Mouse (Mus musculus) forebrain, embryonic 10.5 days (tissue): ENCODE data around the gene Hoxb4. TPM values are rescaled to one million over a fixed set of nuclear protein-coding genes. Genes with fewer than 3 reads are reported as not detected.

Experiments used
- DNase-seq: peaks from one replicate; pipeline ENCODE4 v3.0.0-alpha.2; 2017; ENCODE audit warnings: low spot score; ENCODE audit errors: extremely low spot score
- H3K27ac ChIP-seq: fragments of 300-500 bp; sonication (generic); 2 replicates; pipeline ENCODE4 v1.5.1; 2016; ENCODE audit warnings: mild to moderate bottlenecking
- H3K27me3 ChIP-seq: fragments of 300-500 bp; sonication (generic); 2 replicates; pipeline ENCODE4 v1.6.1; 2016; ENCODE audit warnings: mild to moderate bottlenecking; ENCODE audit not compliant: poor library complexity, severe bottlenecking
- H3K36me3 ChIP-seq: fragments of 300-500 bp; sonication (generic); replicated peaks from 2 replicates; pipeline ENCODE4 v1.6.1; 2016; ENCODE audit warnings: mild to moderate bottlenecking, moderate library complexity
- H3K4me1 ChIP-seq: fragments of 300-500 bp; sonication (generic); 2 replicates; pipeline ENCODE4 v1.6.1; 2016
- H3K4me3 ChIP-seq: fragments of 300-500 bp; sonication (generic); 2 replicates; pipeline ENCODE4 v1.5.1; 2016; ENCODE audit warnings: mild to moderate bottlenecking, moderate library complexity
- H3K9me3 ChIP-seq: fragments of 300-500 bp; sonication (generic); 2 replicates; pipeline ENCODE4 v1.6.1; 2016; ENCODE audit warnings: mild to moderate bottlenecking, moderate library complexity
- WGBS: fragments of 180-500 bp; shearing (Covaris S2); methylation state at CpG from one replicate; pipeline ENCODE4 v1.1.7; 2016; 5-methylcytosine and 5-hydroxymethylcytosine counted together
- polyA plus RNA-seq: library from polyadenylated mRNA; unstranded; fragments of >200 nt; fragmentation: Nextera tagmentation; extraction: Ambion mirVana; gene quantifications from 2 replicates; pipeline ENCODE4 v1.2.1, GENCODE M21; 2016

Gene Hoxb4
- polyA plus RNA-seq, 1 experiment from 2014 or later: not detected

DNA sequence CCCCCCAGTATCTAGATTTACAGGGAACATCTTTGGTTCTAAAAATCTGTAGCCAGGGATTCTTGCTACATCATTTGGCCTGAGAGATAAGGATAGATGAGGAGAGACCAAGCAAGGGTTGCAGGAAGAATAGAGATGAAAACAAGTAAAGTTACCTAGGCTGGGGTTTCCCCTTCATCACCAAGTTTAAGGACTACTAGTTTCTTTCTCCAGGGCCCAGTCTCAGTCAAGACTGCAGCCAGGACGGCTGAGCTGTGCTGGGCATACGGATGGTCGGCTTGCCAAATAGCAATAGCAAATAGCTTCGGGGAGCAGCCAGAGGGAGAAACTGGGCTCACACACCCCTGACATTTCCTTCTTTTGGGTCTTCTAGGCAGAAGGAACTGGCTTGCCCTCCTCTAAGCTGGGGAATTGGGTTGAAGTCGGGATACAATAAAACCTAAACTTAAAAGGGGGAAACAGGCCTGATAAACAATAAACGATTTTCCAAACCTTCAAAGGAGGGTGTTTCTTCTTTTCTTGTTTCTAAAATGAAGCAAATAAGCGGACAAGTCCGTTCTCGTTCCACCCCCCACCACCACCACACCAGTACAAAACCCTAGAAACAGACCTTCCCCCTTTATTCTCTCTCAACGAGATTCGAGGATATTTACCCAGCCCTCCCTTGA lies 20.0 kb upstream of the Hoxb4 start:
- Histone ChIP-seq H3K4me3 (no peak overlapping the region), H3K36me3 (no peaks in the 10 kb centered on the region), H3K27ac (no peak overlapping the region), H3K27me3 (peaks cover 100% of the 10 kb centered on the region), H3K9me3 (no peaks in the 10 kb centered on the region), H3K4me1 (peaks cover 15% of the 10 kb centered on the region)
- DNase-seq: no peak
- 4% methylated on average over 11 of the region's 11 CpGs for WGBS

GRCm38 (mm10) chr11:96298895-96299667 lies 19.0 kb upstream of the Hoxb4 start:
- WGBS: under 1% methylated on average over 66 of the region's 66 CpGs
- Histone ChIP-seq H3K27me3 (peaks cover 100% of the 10 kb centered on the region), H3K4me1 (peaks cover 24% of the 10 kb centered on the region), H3K27ac (no peak overlapping the region), H3K4me3 (peak overlapping the region; percentile 27), H3K36me3 (no peaks in the 10 kb centered on the region), H3K9me3 (no peaks in the 10 kb centered on the region)
- no peak for DNase-seq

- Histone ChIP-seq H3K4me1 (peaks cover 24% of the 10 kb centered on the region), H3K27ac (no peak overlapping the region), H3K9me3 (no peaks in the 10 kb centered on the region), H3K4me3 (no peak overlapping the region), H3K36me3 (no peaks in the 10 kb centered on the region), H3K27me3 (peaks cover 100% of the 10 kb centered on the region)
- WGBS: 2% methylated on average over 9 of the region's 9 CpGs
- DNase-seq: no peak
These were observed 18.3 kb upstream of the Hoxb4 start for GRCm38 (mm10) chr11:96299781-96300180.

- Histone ChIP-seq H3K36me3 (no peaks in the 10 kb centered on the region), H3K9me3 (no peaks in the 10 kb centered on the region), H3K27me3 (peaks cover 100% of the 10 kb centered on the region), H3K4me1 (peaks cover 24% of the 10 kb centered on the region), H3K27ac (no peak overlapping the region), H3K4me3 (no peak overlapping the region)
- no peak for DNase-seq
- WGBS: under 1% methylated on average over 35 of the region's 35 CpGs
These were observed 17.6 kb upstream of the Hoxb4 start for GRCm38 (mm10) chr11:96300354-96301063.

DNA sequence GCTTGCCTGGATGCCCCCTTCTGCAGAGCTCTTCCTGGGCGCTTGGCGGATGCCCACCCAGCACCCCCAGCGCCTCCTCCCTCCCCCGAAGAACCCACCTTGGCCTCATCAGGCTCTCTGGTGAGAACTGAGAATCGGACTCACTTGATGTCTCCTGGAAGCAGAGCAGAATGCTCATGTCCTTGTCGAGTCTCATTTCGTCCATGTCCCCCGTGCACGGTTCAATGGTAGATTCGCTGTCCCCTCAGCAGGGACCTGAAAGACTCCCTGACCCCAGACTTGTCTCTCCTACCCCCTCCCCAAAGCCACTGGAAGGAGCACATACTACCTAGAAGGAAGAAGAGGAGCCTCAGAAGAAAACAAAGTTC lies 17.0 kb upstream of the Hoxb4 start:
- H3K27ac ChIP-seq: no peak overlapping the region
- DNase-seq: no peak
- 4% methylated on average over 10 of the region's 10 CpGs for WGBS
- no peaks in the 10 kb centered on the region for H3K36me3 ChIP-seq
- H3K9me3 ChIP-seq: no peaks in the 10 kb centered on the region
- peaks cover 100% of the 10 kb centered on the region for H3K27me3 ChIP-seq
- H3K4me3 ChIP-seq: no peak overlapping the region
- H3K4me1 ChIP-seq: peaks cover 24% of the 10 kb centered on the region

DNA sequence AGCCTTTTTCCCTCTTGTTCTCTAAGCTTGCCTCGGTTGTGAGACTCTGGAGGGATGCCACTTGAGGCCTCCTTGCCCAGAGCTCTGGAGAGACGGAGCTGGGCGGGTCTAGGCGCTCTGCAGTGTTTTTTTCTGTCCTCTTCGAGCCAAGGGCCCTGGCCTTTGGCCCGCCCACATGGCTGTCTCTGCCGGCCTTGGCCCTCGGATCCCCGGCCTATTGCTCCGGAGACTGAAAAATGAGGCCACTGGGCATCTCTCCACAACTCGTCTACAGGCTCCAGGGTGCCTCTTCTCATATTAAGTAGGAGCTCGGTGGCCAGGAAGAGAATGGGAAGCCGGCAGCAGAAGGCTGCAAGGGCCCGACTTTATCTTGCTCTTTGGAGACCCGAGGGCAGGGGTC lies 16.2 kb upstream of the Hoxb4 start:
- no peaks in the 10 kb centered on the region for H3K36me3 ChIP-seq
- WGBS: 1% methylated on average over 15 of the region's 15 CpGs
- no peak overlapping the region for H3K27ac ChIP-seq
- H3K4me3 ChIP-seq: no peak overlapping the region
- H3K9me3 ChIP-seq: no peaks in the 10 kb centered on the region
- DNase-seq: no peak
- peaks cover 100% of the 10 kb centered on the region for H3K27me3 ChIP-seq
- peaks cover 24% of the 10 kb centered on the region for H3K4me1 ChIP-seq

GRCm38 (mm10) chr11:96302381-96303150 lies 15.5 kb upstream of the Hoxb4 start:
- no peak overlapping the region for H3K4me3 ChIP-seq
- 3% methylated on average over 23 of the region's 23 CpGs for WGBS
- no peaks in the 10 kb centered on the region for H3K36me3 ChIP-seq
- H3K9me3 ChIP-seq: no peaks in the 10 kb centered on the region
- peaks cover 100% of the 10 kb centered on the region for H3K27me3 ChIP-seq
- peaks cover 24% of the 10 kb centered on the region for H3K4me1 ChIP-seq
- H3K27ac ChIP-seq: no peak overlapping the region
- DNase-seq: no peak

- WGBS: under 1% methylated on average over 69 of the region's 69 CpGs
- peak; percentile 78 for DNase-seq
- H3K4me3 ChIP-seq: 0 out of 2 replicates have a peak within 1 kb of the TSS, but pooled peaks have one; percentile 1
- no peak within 1 kb of the TSS for H3K27ac ChIP-seq
- peaks cover 100% of the 10 kb centered on the region for H3K27me3 ChIP-seq
- peaks cover 24% of the 10 kb centered on the region for H3K4me1 ChIP-seq
- no peaks in the 10 kb centered on the region for H3K9me3 ChIP-seq
- H3K36me3 ChIP-seq: no peaks in the 10 kb centered on the region
These were observed 14.6 kb upstream of the Hoxb4 start, which contains the start of gene Hoxb5 for GRCm38 (mm10) chr11:96303151-96304099. Hoxb5 (plus strand) TSS chr11:96303336.

DNA sequence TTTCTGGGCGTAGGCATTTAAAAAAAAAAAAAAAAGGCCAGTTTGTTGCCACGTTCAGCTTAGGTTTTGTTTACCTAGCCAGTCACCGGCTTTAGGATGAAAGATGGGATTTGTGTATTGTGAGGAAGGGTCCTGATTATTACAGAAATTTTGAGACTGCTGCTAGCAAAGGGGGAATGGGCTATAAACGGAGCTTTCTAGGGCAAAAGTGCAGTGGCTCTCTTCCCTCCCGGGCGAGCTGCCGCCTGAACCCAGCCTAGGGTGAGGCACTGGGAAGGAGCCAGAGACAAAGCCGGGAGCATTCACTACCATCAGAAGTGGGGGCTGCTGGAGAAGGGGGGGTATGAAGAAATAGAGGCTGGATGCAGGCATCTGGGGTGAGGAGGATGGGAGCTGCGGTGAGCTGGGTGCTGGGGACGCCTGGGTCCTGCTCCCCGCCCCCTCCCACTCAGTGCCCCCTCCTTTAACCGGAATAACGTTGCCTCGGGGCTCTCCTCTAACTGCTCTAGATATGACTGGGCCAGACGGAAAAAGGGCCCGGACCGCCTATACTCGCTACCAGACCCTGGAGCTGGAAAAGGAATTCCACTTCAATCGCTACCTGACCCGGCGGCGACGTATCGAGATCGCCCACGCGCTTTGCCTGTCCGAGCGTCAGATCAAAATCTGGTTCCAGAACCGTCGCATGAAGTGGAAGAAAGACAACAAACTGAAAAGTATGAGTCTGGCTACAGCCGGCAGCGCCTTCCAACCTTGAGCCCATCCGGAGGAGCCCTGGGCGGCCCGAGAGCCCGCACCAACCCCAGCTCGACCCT lies 13.5 kb upstream of the Hoxb4 start:
- Histone ChIP-seq H3K27me3 (peaks cover 100% of the 10 kb centered on the region), H3K4me1 (peaks cover 16% of the 10 kb centered on the region), H3K9me3 (no peaks in the 10 kb centered on the region), H3K36me3 (no peaks in the 10 kb centered on the region), H3K4me3 (no peak overlapping the region), H3K27ac (no peak overlapping the region)
- WGBS: under 1% methylated on average over 38 of the region's 38 CpGs
- DNase-seq: no peak

GRCm38 (mm10) chr11:96305505-96306182 lies 12.4 kb upstream of the Hoxb4 start:
- Histone ChIP-seq H3K9me3 (no peaks in the 10 kb centered on the region), H3K4me1 (peaks cover 12% of the 10 kb centered on the region), H3K27ac (no peak overlapping the region), H3K36me3 (no peaks in the 10 kb centered on the region), H3K27me3 (peaks cover 100% of the 10 kb centered on the region), H3K4me3 (no peak overlapping the region)
- DNase-seq: no peak
- WGBS: 10% methylated on average over 6 of the region's 6 CpGs
